Mouse (Mus musculus): ENCODE results near the gene Sirt4. TPM values are rescaled to one million over a fixed set of nuclear protein-coding genes. Genes with fewer than 3 reads are reported as not detected.

The Sirt4 gene
- polyA plus RNA-seq, 1 experiment from 2014 or later, result 23.1 TPM

DNA sequence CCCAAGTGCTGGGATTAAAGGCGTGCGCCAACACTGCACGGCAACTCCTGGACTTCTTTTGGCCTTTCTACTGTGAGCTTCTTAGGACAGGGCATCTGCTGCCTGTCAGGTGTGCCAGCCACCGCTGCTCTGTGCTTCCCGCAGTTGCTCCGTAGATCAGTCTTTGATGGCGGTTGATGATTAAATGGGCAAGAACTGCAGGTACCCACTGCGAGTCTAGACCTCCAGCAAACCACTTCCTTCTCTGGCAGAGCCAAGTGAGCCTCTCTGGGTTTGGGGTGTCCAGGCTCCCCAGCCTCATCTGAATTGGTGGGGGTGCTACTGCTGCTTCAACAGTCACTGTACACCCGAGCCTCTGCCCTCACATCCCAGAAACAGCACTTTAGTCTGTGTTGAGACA is 33.0 kb upstream of the Sirt4 start:
- ATAC-seq (ENCODE audit: low FRiP score) (no peak), DNase-seq (ENCODE audit: low spot score) (no peak)
- WGBS, result 95% methylated on average over 9 of the region's 9 CpGs

DNA sequence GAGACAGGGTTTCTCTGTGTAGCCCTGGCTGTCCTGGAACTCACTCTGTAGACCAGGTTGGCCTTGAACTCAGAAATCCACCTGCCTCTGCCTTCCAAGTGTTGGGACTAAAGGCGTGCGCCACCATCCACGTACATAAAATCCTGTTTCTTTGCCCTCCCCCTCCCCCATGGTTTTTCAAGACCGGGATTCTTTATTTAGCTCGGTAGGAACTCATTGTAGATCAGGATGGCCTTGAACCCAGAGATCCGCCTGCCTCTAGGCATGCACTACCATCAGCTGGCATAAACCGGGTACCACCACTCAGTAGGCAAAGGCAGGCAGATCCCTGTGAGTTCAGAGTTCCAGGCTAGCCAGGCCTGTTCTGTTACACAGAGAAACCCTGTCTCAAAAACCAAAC is 32.4 kb upstream of the Sirt4 start:
- Histone ChIP-seq H3K4me3 (ENCODE audit: low read depth, low read length) (no peak overlapping the region), H3K27me3 (ENCODE audit: control insufficient read depth, insufficient read depth, low read length) (no peaks in the 10 kb centered on the region), H3K9me3 (ENCODE audit: control insufficient read depth, low read length) (no peaks in the 10 kb centered on the region), H3K4me2 (replicated peaks; ENCODE audit: low read depth, low read length) (no peak overlapping the region), H3K27ac (ENCODE audit: low read depth, low read length) (no peak overlapping the region), H3K4me1 (replicated peaks; ENCODE audit: control insufficient read depth, insufficient read depth, low read length) (no peaks in the 10 kb centered on the region), H3K9ac (ENCODE audit: low read depth, low read length) (no peak overlapping the region), H3K36me3 (ENCODE audit: control insufficient read depth, insufficient read depth, low read length) (no peaks in the 10 kb centered on the region)
- ATAC-seq (ENCODE audit: low FRiP score) (no peak), DNase-seq (ENCODE audit: low spot score) (no peak)
- WGBS, result 89% methylated on average over 7 of the region's 7 CpGs

More for the DNA sequence above, 33.0 kb upstream of the Sirt4 start:
- no peaks in the 10 kb centered on the region for H3K9me3 ChIP-seq (ENCODE audit: control insufficient read depth, low read length)
- no peaks in the 10 kb centered on the region for H3K36me3 ChIP-seq (ENCODE audit: control insufficient read depth, insufficient read depth, low read length)
- no peak overlapping the region for H3K9ac ChIP-seq (ENCODE audit: low read depth, low read length)
- H3K4me1 ChIP-seq (replicated peaks; ENCODE audit: control insufficient read depth, insufficient read depth, low read length), result no peaks in the 10 kb centered on the region
- H3K4me2 ChIP-seq (replicated peaks; ENCODE audit: low read depth, low read length), result no peak overlapping the region
- H3K4me3 ChIP-seq (ENCODE audit: low read depth, low read length), result no peak overlapping the region
- no peaks in the 10 kb centered on the region for H3K27me3 ChIP-seq (ENCODE audit: control insufficient read depth, insufficient read depth, low read length)
- H3K27ac ChIP-seq (ENCODE audit: low read depth, low read length), result no peak overlapping the region

DNA sequence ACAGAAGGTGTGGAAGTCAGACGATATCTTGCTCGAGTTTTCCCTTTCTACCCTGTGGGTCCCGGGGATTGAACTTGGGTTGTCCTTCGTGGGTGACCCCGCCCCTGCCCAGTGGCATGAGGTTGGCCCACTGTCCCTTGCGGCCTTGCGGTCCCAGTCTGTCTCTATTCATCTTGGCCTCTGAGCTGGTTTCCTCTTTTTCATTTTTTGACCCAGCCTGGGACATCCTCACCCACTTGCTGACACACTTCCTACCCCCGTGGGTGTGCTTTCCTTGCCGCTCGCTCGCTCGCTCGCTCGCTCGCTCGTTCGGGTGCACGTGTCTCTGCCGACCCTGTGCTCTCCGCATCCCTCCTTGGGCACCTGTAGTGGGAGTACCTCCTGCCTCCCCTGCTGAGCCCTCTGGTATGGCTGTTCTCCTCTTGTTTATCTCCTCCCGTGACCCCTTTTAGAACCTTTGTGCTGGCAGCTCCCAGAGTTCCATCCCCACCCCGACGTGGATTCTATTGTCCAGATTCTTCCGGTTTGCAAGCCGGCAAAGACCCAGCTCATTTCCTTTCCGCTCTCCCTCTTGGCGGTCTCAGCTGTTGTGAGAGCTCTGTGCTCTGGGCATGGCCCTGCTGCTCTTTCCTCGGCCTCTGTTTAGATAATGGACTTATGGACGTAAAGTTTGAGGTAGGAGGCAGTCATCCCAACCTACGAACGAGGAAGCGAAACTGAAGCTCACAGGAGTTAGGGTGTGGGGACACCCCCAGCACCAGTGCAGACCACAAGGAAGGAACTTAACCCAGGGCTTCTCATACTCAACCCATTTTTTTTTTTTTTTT is 31.8 kb upstream of the Sirt4 start:
- ATAC-seq (ENCODE audit: low FRiP score), result no peak
- Histone ChIP-seq H3K27me3 (ENCODE audit: control insufficient read depth, insufficient read depth, low read length) (no peaks in the 10 kb centered on the region), H3K27ac (ENCODE audit: low read depth, low read length) (no peak overlapping the region), H3K36me3 (ENCODE audit: control insufficient read depth, insufficient read depth, low read length) (no peaks in the 10 kb centered on the region), H3K4me3 (ENCODE audit: low read depth, low read length) (no peak overlapping the region), H3K4me2 (replicated peaks; ENCODE audit: low read depth, low read length) (no peak overlapping the region), H3K9me3 (ENCODE audit: control insufficient read depth, low read length) (no peaks in the 10 kb centered on the region), H3K9ac (ENCODE audit: low read depth, low read length) (no peak overlapping the region), H3K4me1 (replicated peaks; ENCODE audit: control insufficient read depth, insufficient read depth, low read length) (no peaks in the 10 kb centered on the region)
- WGBS, result 82% methylated on average over 32 of the region's 32 CpGs
- no peak for DNase-seq (ENCODE audit: low spot score)

DNA sequence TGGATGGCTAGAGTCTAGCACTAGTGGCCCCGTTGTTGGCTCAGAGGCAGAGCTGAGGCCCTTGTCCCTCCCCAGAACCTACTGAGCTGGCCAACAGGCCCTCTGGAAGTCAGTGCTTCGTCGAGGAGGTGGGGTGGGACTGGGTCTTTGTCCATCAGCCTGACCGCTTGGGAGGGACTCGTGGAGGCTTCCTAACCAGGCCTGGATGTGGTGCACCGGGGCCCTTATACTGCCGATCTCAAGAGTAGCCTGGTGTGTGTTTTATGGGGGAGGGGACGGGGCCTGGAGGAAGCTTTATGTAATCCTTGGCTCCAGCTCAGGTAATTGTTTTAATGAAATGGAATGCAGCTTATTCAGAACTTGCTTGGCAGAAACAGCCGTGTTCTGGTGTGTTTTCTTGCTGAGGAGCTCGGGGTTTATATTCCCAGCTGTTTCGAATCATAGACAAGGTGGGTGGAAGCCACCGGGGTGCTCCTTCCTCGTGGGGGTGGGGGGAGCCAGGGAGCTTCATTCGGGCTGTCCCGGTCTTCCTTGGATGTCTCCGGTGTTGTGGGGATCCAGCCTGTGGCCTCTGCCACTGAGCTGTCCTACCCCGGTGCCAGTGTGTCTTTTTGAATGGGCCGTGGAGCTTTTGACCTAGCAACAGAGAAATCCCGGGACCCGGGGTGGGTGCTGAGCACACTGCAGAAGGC is 30.5 kb upstream of the Sirt4 start:
- no peaks in the 10 kb centered on the region for H3K9me3 ChIP-seq (ENCODE audit: control insufficient read depth, low read length)
- ATAC-seq (ENCODE audit: low FRiP score) (no peak), DNase-seq (ENCODE audit: low spot score) (no peak)
- H3K9ac ChIP-seq (ENCODE audit: low read depth, low read length), result no peak overlapping the region
- no peaks in the 10 kb centered on the region for H3K27me3 ChIP-seq (ENCODE audit: control insufficient read depth, insufficient read depth, low read length)
- H3K36me3 ChIP-seq (ENCODE audit: control insufficient read depth, insufficient read depth, low read length), result no peaks in the 10 kb centered on the region
- 65% methylated on average over 20 of the region's 20 CpGs for WGBS
- H3K4me1 ChIP-seq (replicated peaks; ENCODE audit: control insufficient read depth, insufficient read depth, low read length), result no peaks in the 10 kb centered on the region
- no peak overlapping the region for H3K4me2 ChIP-seq (replicated peaks; ENCODE audit: low read depth, low read length)
- H3K27ac ChIP-seq (ENCODE audit: low read depth, low read length), result no peak overlapping the region
- H3K4me3 ChIP-seq (ENCODE audit: low read depth, low read length), result no peak overlapping the region

DNA sequence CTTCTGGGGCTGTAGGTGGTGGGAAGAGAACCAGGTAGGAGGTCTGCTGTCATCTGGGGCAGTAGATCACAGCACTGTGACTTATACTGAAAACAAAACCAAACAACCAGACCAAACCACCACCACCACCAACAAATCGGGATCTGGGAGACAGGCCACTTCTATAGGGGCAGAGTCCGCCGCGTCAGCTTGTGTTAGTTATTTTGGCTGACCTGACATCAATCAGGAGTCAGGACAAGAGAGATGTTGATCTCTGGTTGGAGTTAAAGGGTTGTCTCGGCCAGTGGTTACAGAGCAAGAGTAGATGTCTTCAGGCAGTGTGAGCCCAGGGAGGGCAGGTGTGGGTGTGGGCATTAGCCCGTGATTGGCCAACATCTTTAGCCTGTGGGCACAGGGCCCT is 29.8 kb upstream of the Sirt4 start:
- Histone ChIP-seq H3K4me3 (ENCODE audit: low read depth, low read length) (no peak overlapping the region), H3K9me3 (ENCODE audit: control insufficient read depth, low read length) (no peaks in the 10 kb centered on the region), H3K27me3 (ENCODE audit: control insufficient read depth, insufficient read depth, low read length) (no peaks in the 10 kb centered on the region), H3K36me3 (ENCODE audit: control insufficient read depth, insufficient read depth, low read length) (no peaks in the 10 kb centered on the region), H3K4me2 (replicated peaks; ENCODE audit: low read depth, low read length) (no peak overlapping the region), H3K27ac (ENCODE audit: low read depth, low read length) (no peak overlapping the region), H3K4me1 (replicated peaks; ENCODE audit: control insufficient read depth, insufficient read depth, low read length) (peaks cover 1% of the 10 kb centered on the region; the same call in 1 of the 2 replicates), H3K9ac (ENCODE audit: low read depth, low read length) (no peak overlapping the region)
- WGBS, result 90% methylated on average over 6 of the region's 6 CpGs
- ATAC-seq (ENCODE audit: low FRiP score) (no peak), DNase-seq (ENCODE audit: low spot score) (no peak)

DNA sequence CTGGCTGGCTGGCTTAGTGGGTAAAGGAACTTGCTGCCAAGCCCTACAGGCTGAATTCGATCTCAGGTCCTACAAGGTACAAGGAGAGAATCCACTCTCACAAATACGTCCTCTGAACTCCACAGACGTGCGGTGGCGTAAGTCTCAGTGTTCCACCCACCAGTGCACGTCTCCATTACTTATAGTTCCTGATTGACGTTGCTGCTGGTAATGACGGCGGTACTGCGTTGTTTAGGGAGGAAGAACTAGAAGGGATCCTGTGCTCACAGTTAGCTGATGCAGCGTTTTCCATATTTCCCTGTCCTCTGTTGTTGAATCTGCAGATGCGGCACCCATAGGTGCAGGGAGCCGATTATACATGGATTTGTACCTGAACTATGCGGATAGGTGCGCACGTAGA is 29.2 kb upstream of the Sirt4 start:
- Histone ChIP-seq H3K36me3 (ENCODE audit: control insufficient read depth, insufficient read depth, low read length) (no peaks in the 10 kb centered on the region), H3K4me2 (replicated peaks; ENCODE audit: low read depth, low read length) (no peak overlapping the region), H3K4me1 (replicated peaks; ENCODE audit: control insufficient read depth, insufficient read depth, low read length) (peaks cover 5% of the 10 kb centered on the region), H3K27ac (ENCODE audit: low read depth, low read length) (no peak overlapping the region), H3K9me3 (ENCODE audit: control insufficient read depth, low read length) (no peaks in the 10 kb centered on the region), H3K4me3 (ENCODE audit: low read depth, low read length) (no peak overlapping the region), H3K27me3 (ENCODE audit: control insufficient read depth, insufficient read depth, low read length) (no peaks in the 10 kb centered on the region), H3K9ac (ENCODE audit: low read depth, low read length) (no peak overlapping the region)
- 94% methylated on average over 16 of the region's 16 CpGs for WGBS
- ATAC-seq (ENCODE audit: low FRiP score), result no peak
- DNase-seq (ENCODE audit: low spot score), result no peak

DNA sequence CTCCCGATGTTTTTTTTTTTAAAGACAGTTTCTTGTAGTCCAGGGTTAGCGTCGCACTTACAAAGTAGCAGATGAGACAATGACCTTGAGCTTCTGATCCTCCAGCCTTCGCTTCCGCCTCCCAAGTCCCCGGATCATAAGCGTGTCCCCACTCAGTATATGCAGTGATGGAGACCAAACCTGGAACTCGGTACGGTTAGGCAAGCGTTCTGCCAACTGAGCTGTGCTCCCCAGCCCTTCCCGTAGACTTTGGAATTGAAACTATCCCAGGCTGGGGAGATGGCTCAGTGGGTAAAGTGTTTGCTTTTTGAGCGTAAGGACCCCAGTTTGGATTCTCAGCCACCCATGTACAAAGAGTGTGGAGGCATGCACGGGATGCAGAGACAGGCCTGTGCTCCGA is 28.7 kb upstream of the Sirt4 start:
- no peak overlapping the region for H3K4me2 ChIP-seq (replicated peaks; ENCODE audit: low read depth, low read length)
- no peak for ATAC-seq (ENCODE audit: low FRiP score)
- no peak for DNase-seq (ENCODE audit: low spot score)
- WGBS, result 95% methylated on average over 14 of the region's 14 CpGs
- peaks cover 7% of the 10 kb centered on the region for H3K4me1 ChIP-seq (replicated peaks; ENCODE audit: control insufficient read depth, insufficient read depth, low read length)
- H3K9ac ChIP-seq (ENCODE audit: low read depth, low read length), result no peak overlapping the region
- H3K27ac ChIP-seq (ENCODE audit: low read depth, low read length), result no peak overlapping the region
- no peaks in the 10 kb centered on the region for H3K36me3 ChIP-seq (ENCODE audit: control insufficient read depth, insufficient read depth, low read length)
- H3K27me3 ChIP-seq (ENCODE audit: control insufficient read depth, insufficient read depth, low read length), result no peaks in the 10 kb centered on the region
- no peaks in the 10 kb centered on the region for H3K9me3 ChIP-seq (ENCODE audit: control insufficient read depth, low read length)
- H3K4me3 ChIP-seq (ENCODE audit: low read depth, low read length), result no peak overlapping the region

DNA sequence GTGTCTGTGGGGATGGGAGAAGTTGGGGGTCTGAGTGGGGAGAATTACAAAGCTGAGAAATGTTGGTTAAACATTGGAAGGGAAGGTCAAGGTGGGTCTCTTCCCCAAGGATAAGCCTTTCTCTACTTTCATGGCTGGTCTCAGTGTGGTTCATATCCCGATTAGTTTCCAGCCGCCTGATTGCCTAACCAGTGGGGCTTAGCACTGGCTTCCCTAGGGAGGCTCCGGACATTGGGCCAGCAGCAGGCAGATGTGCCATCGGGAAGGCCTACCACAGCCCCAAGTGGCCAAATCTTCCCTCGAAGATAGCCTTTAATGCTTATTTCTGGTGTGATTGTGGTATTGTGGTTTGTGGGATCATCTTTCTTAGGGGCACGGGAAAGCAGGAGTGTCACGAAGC is 27.9 kb upstream of the Sirt4 start:
- Histone ChIP-seq H3K27me3 (ENCODE audit: control insufficient read depth, insufficient read depth, low read length) (no peaks in the 10 kb centered on the region), H3K4me2 (replicated peaks; ENCODE audit: low read depth, low read length) (no peak overlapping the region), H3K4me1 (replicated peaks; ENCODE audit: control insufficient read depth, insufficient read depth, low read length) (peaks cover 12% of the 10 kb centered on the region), H3K9ac (ENCODE audit: low read depth, low read length) (no peak overlapping the region), H3K36me3 (ENCODE audit: control insufficient read depth, insufficient read depth, low read length) (no peaks in the 10 kb centered on the region), H3K4me3 (ENCODE audit: low read depth, low read length) (no peak overlapping the region), H3K27ac (ENCODE audit: low read depth, low read length) (no peak overlapping the region), H3K9me3 (ENCODE audit: control insufficient read depth, low read length) (no peaks in the 10 kb centered on the region)
- DNase-seq (ENCODE audit: low spot score), result no peak
- 91% methylated on average over 7 of the region's 7 CpGs for WGBS
- no peak for ATAC-seq (ENCODE audit: low FRiP score)

All from hindbrain, embryonic 11.5 days (tissue).